Mouse (Mus musculus): ENCODE measurements around the gene Csnk2b.

- TF ChIP-seq CTCF (IDR thresholded peaks at IDR 0.05; ENCODE audit: borderline replicate concordance, extremely low read depth, insufficient read depth, insufficient read length): no peak
- TF ChIP-seq POLR2A (IDR thresholded peaks at IDR 0.05; ENCODE audit: borderline replicate concordance, extremely low read depth, insufficient read depth, insufficient read length, poor library complexity, severe bottlenecking): no peak
Measured at GRCm38 (mm10) chr17:35102299-35102698, 19.6 kb downstream of the Csnk2b start.

All from brain, embryonic 14.5 days (tissue).